Mouse (Mus musculus) lung, postnatal 36 days (tissue): ENCODE data around the gene Mepe.

Experiments used
- DNase-seq: peaks from one replicate; pipeline ENCODE4 v3.0.0; 2022; ENCODE audit warnings: mixed read lengths

The Mepe gene

DNA sequence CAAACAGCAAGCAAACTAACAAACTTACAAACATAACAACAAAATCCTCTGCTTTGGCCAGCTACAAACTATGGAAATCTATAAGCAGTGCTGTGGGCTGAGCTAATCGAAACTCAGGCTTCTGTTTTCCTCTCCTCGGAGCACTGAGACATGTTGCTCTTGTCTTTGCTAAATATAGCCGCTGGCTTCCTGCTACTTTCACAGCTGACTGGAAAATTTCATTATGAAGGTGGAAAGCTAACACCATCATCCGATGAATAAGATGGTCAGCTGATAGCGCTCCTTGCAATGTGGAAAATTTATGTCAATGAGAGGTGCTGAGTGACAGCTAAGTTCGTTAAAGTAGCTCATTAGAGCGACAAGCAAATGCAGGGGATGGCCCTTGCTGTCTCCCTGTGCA is 33.5 kb downstream of the Mepe start:
- DNase-seq, result no peak

DNA sequence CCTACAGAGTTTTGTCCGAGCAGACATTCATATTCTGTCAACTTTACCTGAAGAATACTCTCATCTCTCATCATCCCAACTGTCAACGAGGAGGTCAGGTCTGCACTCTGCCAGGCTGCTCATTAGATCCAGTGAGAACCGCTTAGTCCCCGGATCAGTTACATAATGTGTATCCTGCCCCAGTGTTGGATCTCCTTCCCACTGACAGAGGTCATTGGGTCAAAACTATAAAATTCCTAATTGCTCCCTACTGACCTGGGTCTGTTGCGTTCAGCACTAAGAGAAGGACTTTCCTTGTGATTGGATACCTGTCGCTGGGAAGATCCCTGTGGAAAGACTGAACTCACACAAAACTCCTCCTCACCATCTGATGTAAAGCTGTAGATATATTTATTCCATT is 34.1 kb downstream of the Mepe start:
- no peak for DNase-seq

DNA sequence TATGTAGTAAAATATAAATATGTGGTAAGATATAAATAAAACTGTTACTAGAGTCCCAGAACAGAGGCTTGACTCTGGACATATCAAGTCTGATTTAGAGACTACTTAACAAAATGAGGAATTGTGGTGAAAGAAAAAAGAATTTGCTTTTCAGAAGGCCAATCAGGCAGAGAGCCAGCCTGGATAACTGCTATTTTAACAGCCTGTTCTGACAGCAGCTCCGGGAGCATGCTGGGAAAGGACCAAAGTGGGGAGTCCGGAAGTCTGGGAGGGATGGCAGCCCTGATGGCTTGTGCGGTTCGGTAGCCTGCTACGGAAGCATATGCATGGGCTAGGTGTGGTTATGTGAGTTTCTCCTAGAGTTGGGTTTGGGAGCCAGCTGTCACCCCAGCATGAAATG is 45.5 kb downstream of the Mepe start:
- no peak for DNase-seq

DNA sequence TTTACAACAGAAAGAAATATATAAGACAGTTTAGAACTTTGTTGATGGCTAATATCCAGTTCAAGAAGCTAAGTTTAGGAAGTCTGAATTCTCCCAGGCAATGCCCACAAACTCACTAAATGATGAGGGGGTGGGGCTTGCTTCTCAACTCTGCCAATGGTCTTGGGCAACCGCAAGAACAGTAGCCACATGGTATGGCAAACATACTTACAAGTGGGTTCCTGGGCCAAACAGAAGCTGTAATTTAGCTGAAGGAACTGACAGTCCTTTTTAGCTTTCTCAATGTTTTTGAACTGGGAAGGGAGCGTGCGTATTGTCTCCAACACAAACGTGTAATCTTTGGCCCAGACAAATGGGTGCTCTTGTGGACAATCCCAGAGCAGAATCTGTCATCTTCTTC is 46.2 kb downstream of the Mepe start:
- DNase-seq, result no peak

DNA sequence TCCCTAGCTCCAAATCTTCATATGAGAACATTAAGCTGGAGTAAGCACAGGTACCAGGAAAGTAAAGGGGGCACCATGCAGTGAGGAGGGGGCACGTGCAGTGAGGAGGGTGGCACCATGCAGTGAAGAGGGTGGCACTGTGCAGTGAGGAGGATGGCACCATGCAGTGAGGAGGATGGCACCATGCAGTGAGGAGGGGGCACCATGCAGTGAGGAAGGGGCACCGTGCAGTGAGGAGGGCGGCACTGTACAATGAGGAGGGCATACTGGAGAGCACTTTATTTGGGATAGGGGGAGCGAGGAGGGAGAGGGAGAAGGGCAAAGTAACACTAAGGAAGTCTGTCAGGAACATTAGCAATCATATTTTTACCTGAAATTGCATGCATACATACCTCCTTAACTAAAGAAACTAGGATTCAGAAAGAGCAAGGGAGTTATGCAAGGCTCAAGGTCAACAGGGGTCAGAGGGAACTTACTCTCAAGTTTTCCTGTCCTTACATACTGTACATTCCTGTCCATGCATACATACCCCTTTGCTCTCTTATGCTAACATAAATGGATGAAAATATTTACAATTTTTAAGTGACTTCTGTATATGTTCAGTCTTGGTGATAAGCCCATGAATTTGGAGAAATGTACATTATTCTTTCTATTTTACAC is 48.6 kb downstream of the Mepe start:
- no peak for DNase-seq

DNA sequence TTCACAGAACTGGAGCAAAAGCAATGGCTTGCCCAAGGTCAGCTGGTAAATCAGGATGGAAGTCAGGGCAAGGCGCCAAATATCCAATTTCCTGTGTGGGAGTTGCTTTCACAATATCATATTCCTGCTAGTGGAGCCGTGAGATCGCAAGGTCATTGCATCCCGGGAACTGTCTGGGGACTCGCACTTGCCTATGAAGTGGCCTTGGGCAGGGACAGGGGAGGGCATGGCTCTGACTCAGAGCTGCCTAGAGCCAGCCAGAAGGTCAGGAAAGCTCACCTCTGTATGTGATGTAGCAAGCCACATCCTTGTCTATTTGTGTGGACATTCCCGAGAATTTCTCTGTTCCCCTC is 49.2 kb downstream of the Mepe start:
- peak; percentile 77 for DNase-seq

DNA sequence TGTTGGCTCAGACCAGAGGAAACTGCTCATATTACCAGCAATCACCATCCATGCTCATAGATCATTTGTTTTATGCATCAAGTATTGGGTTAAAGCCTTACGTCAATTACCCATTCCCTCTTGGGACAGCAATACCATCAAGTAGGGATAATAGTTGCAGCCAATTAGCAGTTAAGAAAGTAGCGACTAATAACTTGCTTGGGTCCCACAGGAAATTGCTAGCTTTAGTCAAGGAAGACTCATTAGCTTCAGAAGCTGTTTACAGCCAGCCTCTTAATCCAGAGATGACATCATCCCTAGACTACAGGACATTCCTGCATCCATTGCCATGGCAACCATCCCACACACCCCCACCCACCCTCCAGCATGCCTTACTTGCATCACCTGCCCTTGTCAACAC is 50.0 kb downstream of the Mepe start:
- no peak for DNase-seq

DNA sequence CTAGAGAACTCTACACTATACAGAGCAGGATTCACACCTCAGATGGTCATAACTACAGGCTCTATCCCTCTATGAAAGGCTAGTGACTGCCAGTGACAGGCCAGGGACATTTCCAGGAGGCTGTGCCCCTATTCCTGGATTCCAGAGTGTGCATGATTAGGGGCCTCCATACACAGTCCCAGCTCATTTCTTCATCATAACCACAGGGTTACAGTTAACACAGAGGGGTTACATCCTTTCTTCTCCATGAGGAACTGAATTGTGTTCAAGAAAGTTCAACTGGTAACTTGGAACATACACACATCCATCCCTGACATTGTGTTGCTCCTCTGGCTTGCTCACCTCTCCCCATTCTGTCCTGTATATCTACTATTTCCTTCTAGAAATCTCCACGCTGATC is 51.8 kb downstream of the Mepe start:
- DNase-seq, result no peak

DNA sequence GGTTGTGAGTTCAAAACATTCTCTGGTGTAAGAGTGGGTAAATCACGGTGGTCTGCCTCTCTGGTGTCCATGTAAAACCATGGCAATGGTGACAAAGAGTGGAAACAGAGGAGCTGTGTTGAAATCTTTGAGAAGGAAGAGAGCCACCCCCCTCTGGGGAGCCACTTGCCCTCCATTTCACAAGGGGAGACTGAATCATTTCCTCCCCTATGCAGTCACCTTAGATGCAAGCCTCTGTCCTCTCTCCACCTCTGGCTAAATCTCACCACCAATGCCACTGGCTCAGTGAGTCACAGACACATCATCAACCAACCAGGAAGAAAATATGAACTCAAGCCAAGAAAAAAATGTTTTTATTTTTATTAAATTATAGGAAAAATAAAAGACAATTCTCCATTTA is 55.4 kb downstream of the Mepe start:
- peak; percentile 35 for DNase-seq

DNA sequence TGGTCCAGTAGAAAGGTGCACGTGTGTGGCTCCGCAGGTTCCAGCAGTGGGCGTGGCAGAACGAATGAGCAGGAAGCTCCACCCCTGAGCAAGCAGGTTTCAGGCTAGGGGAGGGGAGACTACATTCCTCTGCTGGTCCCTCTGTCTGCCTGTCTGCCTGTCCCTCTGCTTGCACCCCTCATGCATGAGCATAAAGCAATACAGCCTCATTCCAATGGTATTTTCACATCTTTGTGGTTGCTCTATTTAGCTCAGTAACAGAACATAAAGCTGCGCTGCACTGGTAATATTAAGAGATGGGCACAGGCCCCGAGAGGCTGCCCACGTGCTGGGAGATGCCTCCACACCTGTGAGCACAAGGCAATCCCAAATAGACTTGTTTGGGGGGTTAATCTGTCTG is 56.5 kb downstream of the Mepe start:
- DNase-seq, result no peak

DNA sequence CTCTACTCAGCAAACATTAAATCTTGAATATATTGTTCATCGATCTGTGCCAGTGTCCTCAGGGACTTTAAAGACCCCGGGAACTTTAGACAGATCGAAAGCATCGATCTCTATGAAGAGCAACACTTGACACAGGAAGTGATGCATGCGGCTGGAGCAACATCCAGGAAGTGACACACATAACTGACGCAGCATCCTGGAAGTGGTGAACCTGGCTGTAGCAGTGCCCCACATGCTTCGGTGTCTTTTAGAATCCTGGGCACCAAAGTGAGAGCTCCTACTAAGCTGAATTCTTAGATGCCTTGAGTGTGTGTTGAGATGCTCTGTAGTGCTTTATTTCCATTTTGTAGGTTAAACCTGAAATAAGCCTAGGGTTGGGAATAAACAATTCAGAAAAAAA is 59.4 kb downstream of the Mepe start:
- DNase-seq, result no peak

DNA sequence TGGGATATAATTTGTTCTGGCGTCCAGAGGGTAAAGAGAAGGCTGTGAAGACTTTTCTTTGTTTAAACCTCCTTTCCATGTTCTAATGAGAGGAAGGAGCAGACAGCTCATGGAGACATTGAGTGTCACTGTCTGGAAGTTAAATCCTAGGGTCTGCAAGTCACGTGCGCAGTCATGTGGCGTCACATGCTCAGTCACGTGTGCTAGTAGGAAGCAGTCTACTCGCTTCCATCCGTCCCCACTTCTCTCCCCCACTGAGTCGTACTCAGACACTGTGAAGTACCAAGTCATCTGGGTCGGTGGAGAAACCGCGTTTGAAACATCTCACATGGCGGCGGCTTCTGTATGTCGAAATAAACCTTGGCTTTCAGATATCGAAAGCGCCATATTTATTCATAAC is 60.4 kb downstream of the Mepe start:
- no peak for DNase-seq

DNA sequence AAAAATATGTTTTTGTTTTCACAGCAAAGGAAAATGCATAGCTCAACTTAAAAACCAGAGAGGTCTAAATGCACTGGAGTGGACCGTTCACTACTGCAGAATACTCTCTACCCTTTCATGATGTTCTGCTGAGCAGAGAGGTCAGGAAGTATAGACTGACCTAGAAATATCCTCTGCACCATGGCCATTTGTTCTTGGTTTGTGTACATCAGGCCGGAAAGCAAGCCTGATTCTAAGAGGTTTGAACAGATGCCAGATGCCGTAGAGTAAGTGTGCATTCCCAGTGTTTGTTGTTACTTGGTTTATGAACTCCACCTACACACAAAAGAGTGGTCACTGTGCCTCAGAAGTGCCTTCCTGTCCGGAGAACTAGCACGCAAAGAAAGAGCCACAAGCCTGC is 61.8 kb downstream of the Mepe start:
- DNase-seq, result no peak
